Mouse (Mus musculus): ENCODE data around the gene Gpsm2. TPM values are rescaled to one million over a fixed set of nuclear protein-coding genes. Genes with fewer than 3 reads are reported as not detected.
A peak's percentile ranks its signal among the peaks of the same experiment; 100 is the strongest.

Gene Gpsm2
- polyA plus RNA-seq, 2 experiments = 20.1 to 48.6 TPM

- 61% methylated on average over 3 of the region's 3 CpGs for WGBS (ENCODE audit: insufficient replicate concordance)
- DNase-seq (ENCODE audit: low read depth in 3 of 3, low spot score in 3 of 3) (no peak), ATAC-seq (ENCODE audit: insufficient read depth) (no peak)
- H3K9me3 ChIP-seq (ENCODE audit: control insufficient read depth, low read length) = no peaks in the 10 kb centered on the region
- TF ChIP-seq EP300 (IDR thresholded peaks at IDR 0.05; ENCODE audit: low read depth) (no peak), CTCF (IDR thresholded peaks at IDR 0.05; ENCODE audit: low read depth) (no peak)
- H3K4me1 ChIP-seq (replicated peaks; ENCODE audit: control insufficient read depth in 2 of 2, insufficient read depth in 2 of 2, low read length in 1 of 2) = no peaks in the 10 kb centered on the region
- H3K27me3 ChIP-seq (ENCODE audit: control insufficient read depth, insufficient read depth, low read length) = no peaks in the 10 kb centered on the region
- no peak overlapping the region for H3K27ac ChIP-seq
- no peaks in the 10 kb centered on the region for H3K36me3 ChIP-seq (replicated peaks; ENCODE audit: control insufficient read depth, insufficient read depth, low read depth)
- H3K4me3 ChIP-seq (ENCODE audit: insufficient read depth in 1 of 2, low read depth in 2 of 2, low read length in 2 of 2) = no peak overlapping the region
- no peak overlapping the region for H3K9ac ChIP-seq (replicated peaks)
- H3K4me2 ChIP-seq (ENCODE audit: low read depth) = no peak overlapping the region
These were observed 77.3 kb downstream of the Gpsm2 start for GRCm38 (mm10) chr3:108644856-108645255.

DNA sequence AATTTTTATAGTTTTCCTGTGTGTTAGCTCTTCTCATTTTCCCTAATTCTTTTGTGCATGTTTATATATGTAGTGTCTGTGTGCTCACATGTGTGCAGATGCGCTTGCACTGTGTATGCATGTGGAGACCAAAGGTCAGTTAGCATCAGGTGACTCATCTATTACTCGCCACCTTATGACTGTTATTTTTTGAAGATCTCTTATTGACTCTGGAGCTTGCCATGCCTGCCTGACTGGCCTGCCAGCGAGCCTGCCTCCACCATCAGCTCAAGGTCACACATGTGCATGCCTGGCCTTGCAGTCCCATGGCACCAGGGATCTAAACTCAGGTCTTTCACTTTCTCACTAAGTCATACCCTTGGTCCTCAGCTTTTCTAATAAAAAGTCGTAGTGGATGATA lies 81.1 kb downstream of the Gpsm2 start:
- Histone ChIP-seq H3K9me3 (ENCODE audit: control insufficient read depth, low read length) (no peaks in the 10 kb centered on the region), H3K4me1 (replicated peaks; ENCODE audit: control insufficient read depth in 2 of 2, insufficient read depth in 2 of 2, low read length in 1 of 2) (no peaks in the 10 kb centered on the region), H3K27me3 (ENCODE audit: control insufficient read depth, insufficient read depth, low read length) (no peaks in the 10 kb centered on the region), H3K4me3 (ENCODE audit: insufficient read depth in 1 of 2, low read depth in 2 of 2, low read length in 2 of 2) (no peak overlapping the region), H3K36me3 (replicated peaks; ENCODE audit: control insufficient read depth, insufficient read depth, low read depth) (no peaks in the 10 kb centered on the region), H3K4me2 (ENCODE audit: low read depth) (no peak overlapping the region), H3K9ac (replicated peaks) (no peak overlapping the region), H3K27ac (no peak overlapping the region)
- ATAC-seq (ENCODE audit: insufficient read depth) (no peak), DNase-seq (ENCODE audit: low read depth in 3 of 3, low spot score in 3 of 3) (no peak)
- WGBS (ENCODE audit: insufficient replicate concordance) = 68% methylated on average over 4 of the region's 4 CpGs
- no peak for TF ChIP-seq EP300 (IDR thresholded peaks at IDR 0.05; ENCODE audit: low read depth)
- TF ChIP-seq CTCF (IDR thresholded peaks at IDR 0.05; ENCODE audit: low read depth) = no peak

DNA sequence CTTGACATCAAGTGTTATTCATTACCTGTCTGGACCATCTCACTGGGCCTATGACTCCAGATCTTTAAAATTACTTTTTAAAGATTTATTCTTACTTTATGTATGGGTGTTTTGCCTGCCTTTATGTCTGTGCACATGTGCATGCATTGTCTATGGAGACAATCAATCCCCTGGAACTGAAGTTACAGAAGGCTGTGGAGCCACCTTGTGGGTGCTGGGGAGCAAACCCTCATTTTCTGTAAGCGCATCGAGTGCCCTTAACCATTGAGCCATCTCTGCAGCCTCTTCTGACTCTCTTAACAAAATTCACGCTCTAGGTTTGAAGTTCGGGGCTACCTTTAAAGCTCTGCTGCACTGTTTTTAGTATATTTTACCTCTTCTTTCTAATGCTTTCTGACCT lies 82.7 kb downstream of the Gpsm2 start:
- Histone ChIP-seq H3K27me3 (ENCODE audit: control insufficient read depth, insufficient read depth, low read length) (no peaks in the 10 kb centered on the region), H3K4me3 (ENCODE audit: insufficient read depth in 1 of 2, low read depth in 2 of 2, low read length in 2 of 2) (no peak overlapping the region), H3K36me3 (replicated peaks; ENCODE audit: control insufficient read depth, insufficient read depth, low read depth) (no peaks in the 10 kb centered on the region), H3K9ac (replicated peaks) (no peak overlapping the region), H3K9me3 (ENCODE audit: control insufficient read depth, low read length) (no peaks in the 10 kb centered on the region), H3K4me2 (ENCODE audit: low read depth) (no peak overlapping the region), H3K4me1 (replicated peaks; ENCODE audit: control insufficient read depth in 2 of 2, insufficient read depth in 2 of 2, low read length in 1 of 2) (no peaks in the 10 kb centered on the region), H3K27ac (no peak overlapping the region)
- 68% methylated on average over 4 of the region's 4 CpGs for WGBS (ENCODE audit: insufficient replicate concordance)
- ATAC-seq (ENCODE audit: insufficient read depth) (no peak), DNase-seq (ENCODE audit: low read depth in 3 of 3, low spot score in 3 of 3) (no peak)
- TF ChIP-seq CTCF (IDR thresholded peaks at IDR 0.05; ENCODE audit: low read depth) = peak; percentile 43
- TF ChIP-seq EP300 (IDR thresholded peaks at IDR 0.05; ENCODE audit: low read depth) = no peak

- no peaks in the 10 kb centered on the region for H3K9me3 ChIP-seq (ENCODE audit: control insufficient read depth, low read length)
- ATAC-seq (ENCODE audit: insufficient read depth) (no peak), DNase-seq (ENCODE audit: low read depth in 3 of 3, low spot score in 3 of 3) (no peak)
- H3K27ac ChIP-seq = no peak overlapping the region
- no peaks in the 10 kb centered on the region for H3K27me3 ChIP-seq (ENCODE audit: control insufficient read depth, insufficient read depth, low read length)
- TF ChIP-seq CTCF (IDR thresholded peaks at IDR 0.05; ENCODE audit: low read depth) = no peak
- no peak for TF ChIP-seq EP300 (IDR thresholded peaks at IDR 0.05; ENCODE audit: low read depth)
- H3K9ac ChIP-seq (replicated peaks) = no peak overlapping the region
- H3K4me1 ChIP-seq (replicated peaks; ENCODE audit: control insufficient read depth in 2 of 2, insufficient read depth in 2 of 2, low read length in 1 of 2) = no peaks in the 10 kb centered on the region
- H3K4me2 ChIP-seq (ENCODE audit: low read depth) = no peak overlapping the region
- H3K36me3 ChIP-seq (replicated peaks; ENCODE audit: control insufficient read depth, insufficient read depth, low read depth) = no peaks in the 10 kb centered on the region
- no peak overlapping the region for H3K4me3 ChIP-seq (ENCODE audit: insufficient read depth in 1 of 2, low read depth in 2 of 2, low read length in 2 of 2)
- 79% methylated on average over 5 of the region's 5 CpGs for WGBS (ENCODE audit: insufficient replicate concordance)
These were observed 87.3 kb downstream of the Gpsm2 start for GRCm38 (mm10) chr3:108634761-108635160.

Other genes starting within 250 kb of the Gpsm2 start
- gene 1700013F07Rik, start 188.2 kb downstream of the Gpsm2 start, polyA plus RNA-seq (2012; rRNA removed) = not detected in 2 replicates
- gene 1700013F07Rik, start 188.2 kb downstream of the Gpsm2 start, polyA plus RNA-seq (2014; fragmentation: Nextera tagmentation; extraction: Ambion mirVana) = not detected in 2 replicates
- 0.05 and 0.11 TPM in 2 replicates for gene 5330417C22Rik, start 185.8 kb downstream of the Gpsm2 start, polyA plus RNA-seq (2012; rRNA removed)
- gene 5330417C22Rik, start 185.8 kb downstream of the Gpsm2 start, polyA plus RNA-seq (2014; fragmentation: Nextera tagmentation; extraction: Ambion mirVana) = 0.17 TPM in 1 of 2 replicates, not detected in the other
- 2.8 and 3.8 TPM in 2 replicates for gene Tmem167b, start 159.8 kb downstream of the Gpsm2 start, polyA plus RNA-seq (2012; rRNA removed)
- gene Tmem167b, start 159.8 kb downstream of the Gpsm2 start, polyA plus RNA-seq (2014; fragmentation: Nextera tagmentation; extraction: Ambion mirVana) = 12.7 and 13.1 TPM in 2 replicates
- 2.5 and 5.1 TPM in 2 replicates for gene Taf13, start 150.6 kb downstream of the Gpsm2 start, polyA plus RNA-seq (2012; rRNA removed)
- gene Taf13, start 150.6 kb downstream of the Gpsm2 start, polyA plus RNA-seq (2014; fragmentation: Nextera tagmentation; extraction: Ambion mirVana) = 8.8 and 9.2 TPM in 2 replicates
- 1.1 and 1.3 TPM in 2 replicates for gene Wdr47, start 131.0 kb downstream of the Gpsm2 start, polyA plus RNA-seq (2012; rRNA removed)
- gene Wdr47, start 131.0 kb downstream of the Gpsm2 start, polyA plus RNA-seq (2014; fragmentation: Nextera tagmentation; extraction: Ambion mirVana) = 1.3 and 2.0 TPM in 2 replicates
- 17.7 and 22.7 TPM in 2 replicates for gene Clcc1, start 68.4 kb downstream of the Gpsm2 start, polyA plus RNA-seq (2012; rRNA removed)
- 38.5 and 45.7 TPM in 2 replicates for gene Clcc1, start 68.4 kb downstream of the Gpsm2 start, polyA plus RNA-seq (2014; fragmentation: Nextera tagmentation; extraction: Ambion mirVana)
- 0.70 and 0.88 TPM in 2 replicates for gene Aknad1, start 17.3 kb upstream of the Gpsm2 start, polyA plus RNA-seq (2012; rRNA removed)
- 0.30 and 0.53 TPM in 2 replicates for gene Aknad1, start 17.3 kb upstream of the Gpsm2 start, polyA plus RNA-seq (2014; fragmentation: Nextera tagmentation; extraction: Ambion mirVana)
- 5.9 and 11.6 TPM in 2 replicates for gene Stxbp3, start 118.2 kb upstream of the Gpsm2 start, polyA plus RNA-seq (2012; rRNA removed)
- 16.5 and 18.9 TPM in 2 replicates for gene Stxbp3, start 118.2 kb upstream of the Gpsm2 start, polyA plus RNA-seq (2014; fragmentation: Nextera tagmentation; extraction: Ambion mirVana)
- not detected in 2 replicates for gene Fndc7, start 167.7 kb upstream of the Gpsm2 start, polyA plus RNA-seq (2012; rRNA removed)
- not detected in 2 replicates for gene Fndc7, start 167.7 kb upstream of the Gpsm2 start, polyA plus RNA-seq (2014; fragmentation: Nextera tagmentation; extraction: Ambion mirVana)
- gene Prpf38b, start 189.4 kb upstream of the Gpsm2 start, polyA plus RNA-seq (2012; rRNA removed) = 29.5 and 47.5 TPM in 2 replicates
- 20.2 and 22.4 TPM in 2 replicates for gene Prpf38b, start 189.4 kb upstream of the Gpsm2 start, polyA plus RNA-seq (2014; fragmentation: Nextera tagmentation; extraction: Ambion mirVana)
- gene Henmt1, start 217.6 kb upstream of the Gpsm2 start, polyA plus RNA-seq (2012; rRNA removed) = 0.02 and 0.03 TPM in 2 replicates
- gene Henmt1, start 217.6 kb upstream of the Gpsm2 start, polyA plus RNA-seq (2014; fragmentation: Nextera tagmentation; extraction: Ambion mirVana) = 0.08 TPM in 1 of 2 replicates, not detected in the other
- gene Gm9857, start 218.1 kb upstream of the Gpsm2 start, polyA plus RNA-seq (2012; rRNA removed) = not detected in 2 replicates
- gene Gm9857, start 218.1 kb upstream of the Gpsm2 start, polyA plus RNA-seq (2014; fragmentation: Nextera tagmentation; extraction: Ambion mirVana) = not detected in 2 replicates

Data from liver, embryonic 14.5 days (tissue).